Mouse (Mus musculus) thymus, adult 2 months (tissue): ENCODE measurements around the gene Sp9. TPM values are rescaled to one million over a fixed set of nuclear protein-coding genes. Genes with fewer than 3 reads are reported as not detected.

Source experiments
- DNase-seq: peaks from one replicate; pipeline ENCODE4 v3.0.0; 2021
- H3K27ac ChIP-seq: fragments of 200-500 bp; 2 replicates; pipeline ENCODE4 v1.5.1; 2012; ENCODE audit warnings: low read length, control low read depth; ENCODE audit not compliant: control insufficient read depth, insufficient read depth
- H3K27me3 ChIP-seq: fragments of 200-500 bp; 2 replicates; pipeline ENCODE4 v1.6.1; 2012; ENCODE audit warnings: mild to moderate bottlenecking, low read length, moderate library complexity, mixed read lengths; ENCODE audit not compliant: control insufficient read depth, insufficient read depth
- H3K36me3 ChIP-seq: fragments of 200-500 bp; 2 replicates; pipeline ENCODE4 v1.6.1; 2012; ENCODE audit warnings: mild to moderate bottlenecking, low read length, moderate library complexity; ENCODE audit not compliant: control insufficient read depth, insufficient read depth
- H3K4me1 ChIP-seq: fragments of 200-500 bp; replicated peaks from 2 replicates; pipeline ENCODE4 v1.6.1; 2012; ENCODE audit warnings: low read length; ENCODE audit not compliant: control insufficient read depth, insufficient read depth
- H3K4me3 ChIP-seq: fragments of 200-500 bp; 2 replicates; pipeline ENCODE4 v1.5.1; 2012; ENCODE audit warnings: mild to moderate bottlenecking, low read length, control low read depth, moderate library complexity; ENCODE audit not compliant: control insufficient read depth, insufficient read depth
- CTCF ChIP-seq: fragments of 200-500 bp; IDR thresholded peaks from 2 replicates; pipeline ENCODE4 v1.5.1; 2012; ENCODE audit warnings: mild to moderate bottlenecking, control low read depth, low read length, moderate library complexity, borderline replicate concordance; ENCODE audit not compliant: control insufficient read depth, poor library complexity, insufficient read depth; ENCODE audit errors: extremely low read depth
- POLR2A ChIP-seq: fragments of 200-500 bp; IDR thresholded peaks from 2 replicates; pipeline ENCODE4 v1.6.1; 2012; ENCODE audit warnings: mild to moderate bottlenecking, low read length, control low read depth, moderate library complexity; ENCODE audit not compliant: control insufficient read depth, poor library complexity, insufficient read depth; ENCODE audit errors: extremely low read depth
- WGBS: fragments of 180-500 bp; shearing (Covaris S2); methylation state at CpG from one replicate; pipeline ENCODE4 v1.1.7; 2018; 5-methylcytosine and 5-hydroxymethylcytosine counted together
- polyA plus RNA-seq: library from polyadenylated mRNA; depleted of rRNA; stranded (reverse); fragments of >200 nt; gene quantifications from 2 replicates; pipeline ENCODE4 v1.2.3, GENCODE M21; 2012; rRNA removed

Sp9 gene
- polyA plus RNA-seq, 1 experiment, result not detected

DNA sequence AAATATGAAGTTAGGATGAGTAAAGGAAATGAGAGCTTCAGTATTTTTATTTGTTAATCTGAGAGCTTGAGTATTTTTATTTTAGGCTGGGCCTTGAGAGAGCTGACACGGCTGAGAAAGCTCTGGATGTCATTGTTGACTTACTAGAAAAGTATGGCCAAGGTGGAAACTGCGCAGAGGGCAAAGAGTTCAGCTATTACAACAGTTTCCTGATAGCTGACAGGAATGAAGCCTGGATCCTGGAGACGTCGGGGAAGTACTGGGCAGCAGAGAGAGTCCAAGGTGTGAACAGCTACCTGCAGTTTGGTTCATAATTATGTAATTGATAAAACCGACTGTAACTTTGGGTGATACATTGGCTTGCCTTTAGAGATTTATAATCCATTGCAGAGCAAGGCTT lies 47.5 kb downstream of the Sp9 start:
- no peaks in the 10 kb centered on the region for H3K36me3 ChIP-seq
- no peak overlapping the region for H3K4me3 ChIP-seq
- H3K27ac ChIP-seq, result no peak overlapping the region
- no peaks in the 10 kb centered on the region for H3K27me3 ChIP-seq
- no peak for DNase-seq
- H3K4me1 ChIP-seq, result no peaks in the 10 kb centered on the region
- WGBS, result 95% methylated on average over 5 of the region's 5 CpGs
- TF ChIP-seq POLR2A (no peak), CTCF (no peak)

DNA sequence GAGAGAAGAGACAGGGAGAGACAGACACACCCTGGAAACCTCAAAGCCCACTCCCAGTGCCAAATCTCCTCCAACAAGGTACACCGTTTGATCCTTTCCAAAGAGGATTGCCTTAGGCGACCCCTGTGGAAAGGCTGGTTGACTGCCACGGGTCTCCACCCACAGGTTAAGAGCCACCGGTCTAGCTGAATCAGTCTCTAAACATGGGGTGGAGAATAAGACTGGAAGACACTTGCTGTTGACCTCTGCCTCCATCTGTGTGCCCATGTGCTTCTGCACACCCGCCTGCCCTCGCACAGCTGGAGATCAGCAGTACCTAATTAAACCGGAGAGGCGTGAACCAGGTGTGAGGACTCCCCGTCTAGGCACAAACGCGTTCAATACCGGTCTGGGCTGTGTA lies 51.3 kb downstream of the Sp9 start:
- no peak for DNase-seq
- no peak for TF ChIP-seq CTCF
- TF ChIP-seq POLR2A, result no peak
- no peak overlapping the region for H3K27ac ChIP-seq
- 94% methylated on average over 12 of the region's 12 CpGs for WGBS
- no peaks in the 10 kb centered on the region for H3K4me1 ChIP-seq
- no peaks in the 10 kb centered on the region for H3K36me3 ChIP-seq
- no peaks in the 10 kb centered on the region for H3K27me3 ChIP-seq
- H3K4me3 ChIP-seq, result no peak overlapping the region

DNA sequence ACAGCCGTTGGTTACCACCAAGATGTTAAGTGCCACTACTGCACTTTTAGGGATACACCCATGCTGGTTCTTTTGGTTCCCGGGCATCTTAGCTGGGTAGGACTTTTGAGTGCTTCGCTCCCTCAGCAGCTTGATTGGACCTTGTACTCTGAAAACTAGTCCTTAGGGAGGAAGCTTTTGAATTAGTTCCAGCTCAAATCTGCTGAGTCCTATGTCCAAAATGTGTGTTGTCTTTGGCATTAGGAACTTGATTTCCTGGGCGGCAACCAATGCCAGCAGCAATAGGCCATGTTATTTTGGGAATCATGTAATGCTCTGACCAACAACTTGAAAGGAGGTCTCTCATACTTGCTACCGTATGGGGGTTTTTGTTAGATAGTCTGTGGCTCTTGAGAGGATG lies 54.1 kb downstream of the Sp9 start:
- DNase-seq, result no peak
- H3K36me3 ChIP-seq, result no peaks in the 10 kb centered on the region
- H3K4me3 ChIP-seq, result no peak overlapping the region
- WGBS, result 94% methylated on average over 5 of the region's 5 CpGs
- TF ChIP-seq CTCF (no peak), POLR2A (no peak)
- no peak overlapping the region for H3K27ac ChIP-seq
- H3K4me1 ChIP-seq, result no peaks in the 10 kb centered on the region
- no peaks in the 10 kb centered on the region for H3K27me3 ChIP-seq

Other genes starting within 250 kb of the Sp9 start
- gene Ola1, start 53.0 kb upstream of the Sp9 start, polyA plus RNA-seq, result 7.7 and 7.8 TPM in 2 replicates
- gene Scrn3, start 40.7 kb downstream of the Sp9 start, polyA plus RNA-seq, result 2.7 and 2.9 TPM in 2 replicates
- gene Cir1, start 40.8 kb downstream of the Sp9 start, polyA plus RNA-seq, result 3.1 and 3.6 TPM in 2 replicates
- 3.1 and 3.5 TPM in 2 replicates for gene Gpr155, start 114.6 kb downstream of the Sp9 start, polyA plus RNA-seq